In the genomic region with DNA sequence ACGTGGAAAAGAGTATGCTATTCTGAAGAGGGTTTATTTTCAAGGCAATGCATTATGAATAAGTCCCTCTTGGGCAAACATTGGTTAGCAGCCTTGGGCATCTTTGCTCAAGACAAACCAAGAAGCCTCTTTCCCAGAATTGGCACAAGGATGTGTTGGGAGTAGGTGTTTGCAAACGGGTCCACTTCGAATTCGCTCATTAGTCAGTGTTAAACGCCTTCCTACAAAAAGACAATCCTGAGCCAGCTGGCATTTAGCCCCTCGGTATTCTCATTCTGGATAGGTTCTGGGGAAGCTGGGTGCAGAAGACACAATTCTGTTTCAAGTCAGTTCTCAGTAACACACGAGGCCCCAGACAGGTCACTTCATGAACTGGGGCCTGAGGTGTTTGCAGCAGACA, we compare ENCODE assay signal across 17 mouse cellular contexts.
DNase-seq lines count a peak whose midpoint lies in the region; TF ChIP-seq lines count a peak whose summit lies in the region.
"Had no signal": no experiment of that assay in that cellular context is flagged by ENCODE, and none has a peak within 500 bp of the region (broad histone marks: within the 10 kb centered on the region; RNA-seq: fewer than 3 reads in every experiment).

No protein-coding gene starts in this region.

- intact Hi-C loops in heart, adult 2 months (cut with DNase I), result no loop called here

- no peak for TF ChIP-seq EP300 in heart, adult 2 months (IDR thresholded peaks at IDR 0.05; ENCODE audit: insufficient read depth, low read depth, low read length)

- no peak overlapping the region for H3K9ac ChIP-seq in heart, adult 2 months (ENCODE audit: low read depth, low read length)
- H3K9ac ChIP-seq: embryonic facial prominence, embryonic 15.5 days; intestine, embryonic 15.5 days; limb, embryonic 13.5 days; liver, embryonic 14.5 days had no signal

- no peak overlapping the region for H3K4me3 ChIP-seq in heart, adult 2 months
- H3K4me3 ChIP-seq: embryonic facial prominence, embryonic 15.5 days; intestine, embryonic 15.5 days; layer of hippocampus, adult 2 months; limb, embryonic 13.5 days had no signal

- TF ChIP-seq CTCF in heart, adult 2 months (IDR thresholded peaks at IDR 0.05), result no peak

- H3K36me3 ChIP-seq in heart, adult 2 months (ENCODE audit: control insufficient read depth, insufficient read depth, low read length), result no peaks in the 10 kb centered on the region
- H3K36me3 ChIP-seq: embryonic facial prominence, embryonic 15.5 days; intestine, embryonic 15.5 days; limb, embryonic 13.5 days had no signal

- no peaks in the 10 kb centered on the region for H3K27me3 ChIP-seq in heart, adult 2 months (ENCODE audit: control insufficient read depth, insufficient read depth, low read length)
- H3K27me3 ChIP-seq: embryonic facial prominence, embryonic 15.5 days; intestine, embryonic 15.5 days; Patski had no signal

- H3K79me2 ChIP-seq in heart, adult 2 months (replicated peaks; ENCODE audit: control insufficient read depth, insufficient read depth, low read length), result no peaks in the 10 kb centered on the region

- WGBS in heart, adult 2 months, result 68% methylated on average over 7 of the region's 7 CpGs

- no peaks in the 10 kb centered on the region for H3K4me1 ChIP-seq in heart, adult 2 months (ENCODE audit: control insufficient read depth, insufficient read depth, low read length)
- H3K4me1 ChIP-seq: embryonic facial prominence, embryonic 15.5 days; intestine, embryonic 15.5 days had no signal

- no peak overlapping the region for H3K27ac ChIP-seq in heart, adult 2 months
- H3K27ac ChIP-seq: embryonic facial prominence, embryonic 15.5 days; intestine, embryonic 15.5 days; layer of hippocampus, adult 2 months; limb, embryonic 13.5 days; liver, embryonic 14.5 days had no signal

- peak; percentile 61 for DNase-seq in heart, adult 11 months
- no peak for DNase-seq in heart, adult 2 months
- DNase-seq in right cerebral cortex, adult 18-20 months, result peak; percentile 32
- no peak for DNase-seq in right cerebral cortex, postnatal 4 days
- peak; percentile 44 to 52 for DNase-seq in right cerebral cortex, adult 2 months (ENCODE audit: low spot score in 2 of 2)
- no peak for DNase-seq in kidney, postnatal 4 days
- DNase-seq in kidney, adult 18-20 months, result no peak
- DNase-seq: adrenal gland, postnatal 25 days; cerebellum, adult 8-10 months; gastrocnemius, postnatal 10 days; thymus, adult 2 months had no signal

- TF ChIP-seq POLR2A in heart, adult 2 months (IDR thresholded peaks at IDR 0.05; ENCODE audit: insufficient read depth, low read depth, low read length), result no peak

Comparison
In these comparisons a context has a peak if more than half of its experiments do, and no peak if none do; other contexts are left out.
1. DNase-seq: peak in heart, adult 11 months (single experiment), right cerebral cortex, adult 18-20 months (single experiment) and right cerebral cortex, adult 2 months (2 of 2); none in heart, adult 2 months (0 of 2), right cerebral cortex, postnatal 4 days (single experiment), kidney, postnatal 4 days (0 of 2) and kidney, adult 18-20 months (single experiment).